Mouse (Mus musculus) MEL (cell line): ENCODE measurements around the gene Olfr913. TPM values are rescaled to one million over a fixed set of nuclear protein-coding genes. Genes with fewer than 3 reads are reported as not detected.

Source experiments
- DNase-seq: peaks from one replicate; pipeline ENCODE4 v3.0.0; 2011; ENCODE audit warnings: low read depth, low spot score
- H3K27ac ChIP-seq: 2 replicates; pipeline ENCODE4 v1.5.1; 2012; ENCODE audit warnings: low read depth, mild to moderate bottlenecking, control low read depth, low read length, moderate library complexity; ENCODE audit not compliant: control insufficient read depth
- H3K27me3 ChIP-seq, 2 experiments: fragments of 150-350 bp in 1 of 2; sonication (generic) in 1 of 2; 2 replicates each; pipeline ENCODE4 v1.6.1; 2012; ENCODE audit warnings: low read length in 2 of 2, mild to moderate bottlenecking in 2 of 2, improper control_type of control experiment in 1 of 2, moderate library complexity in 1 of 2; ENCODE audit not compliant: insufficient read depth in 2 of 2, control insufficient read depth in 1 of 2
- H3K36me3 ChIP-seq, 2 experiments: 2 replicates each; pipeline ENCODE4 v1.6.1; 2012 to 2014; ENCODE audit warnings: low read length in 2 of 2, improper control_type of control experiment in 1 of 2, inconsistent platforms in 1 of 2, mild to moderate bottlenecking in 1 of 2; ENCODE audit not compliant: insufficient read depth in 2 of 2, control insufficient read depth in 1 of 2
- H3K4me1 ChIP-seq, 2 experiments: fragments of 150-350 bp in 1 of 2; sonication (generic) in 1 of 2; 2 replicates each; pipeline ENCODE4 v1.6.1; 2012; ENCODE audit warnings: low read length in 2 of 2, improper control_type of control experiment in 1 of 2, mild to moderate bottlenecking in 1 of 2; ENCODE audit not compliant: insufficient read depth in 2 of 2, control insufficient read depth in 1 of 2
- H3K4me3 ChIP-seq, 2 experiments: fragments of 150-350 bp in 1 of 2; sonication (generic) in 1 of 2; 2 replicates each; pipeline ENCODE4 v1.5.1; 2012; ENCODE audit warnings: low read depth in 2 of 2, low read length in 2 of 2, mild to moderate bottlenecking in 2 of 2, moderate library complexity in 2 of 2, control low read depth in 1 of 2, improper control_type of control experiment in 1 of 2; ENCODE audit not compliant: control insufficient read depth in 1 of 2, insufficient read depth in 1 of 2
- H3K79me2 ChIP-seq: 2 replicates; pipeline ENCODE4 v1.6.1; 2012; ENCODE audit warnings: mild to moderate bottlenecking, low read length, moderate library complexity; ENCODE audit not compliant: control insufficient read depth, poor library complexity, insufficient read depth
- H3K9ac ChIP-seq: 2 replicates; pipeline ENCODE4 v1.6.1; 2012; ENCODE audit warnings: low read depth, mild to moderate bottlenecking, control low read depth, low read length, moderate library complexity; ENCODE audit not compliant: control insufficient read depth, poor library complexity, severe bottlenecking
- H3K9me3 ChIP-seq: fragments of 150-350 bp; sonication (generic); replicated peaks from 2 replicates; pipeline ENCODE4 v1.6.1; 2012; ENCODE audit warnings: mild to moderate bottlenecking, low read length, improper control_type of control experiment, moderate library complexity; ENCODE audit not compliant: insufficient read depth
- BHLHE40 ChIP-seq: IDR thresholded peaks from 2 replicates; pipeline ENCODE4 v1.6.1; 2012; ENCODE audit warnings: low read depth, mild to moderate bottlenecking, inconsistent platforms, low read length, improper control_type of control experiment, borderline replicate concordance
- CHD1 ChIP-seq: IDR thresholded peaks from 2 replicates; pipeline ENCODE4 v1.6.1; 2012; ENCODE audit warnings: low read depth, mild to moderate bottlenecking, inconsistent platforms, low read length, improper control_type of control experiment
- CHD2 ChIP-seq: IDR thresholded peaks from 2 replicates; pipeline ENCODE4 v1.6.1; 2011; ENCODE audit warnings: low read length, improper control_type of control experiment
- EP300 ChIP-seq, 2 experiments: IDR thresholded peaks; 2 replicates each; pipeline ENCODE4 v1.6.1; 2011; ENCODE audit warnings: improper control_type of control experiment in 2 of 2, low read length in 2 of 2, low read depth in 1 of 2, mild to moderate bottlenecking in 1 of 2
- HCFC1 ChIP-seq: IDR thresholded peaks from 2 replicates; pipeline ENCODE4 v1.6.1; 2012; ENCODE audit warnings: low read depth, mild to moderate bottlenecking, inconsistent platforms, low read length, improper control_type of control experiment, moderate library complexity
- JUND ChIP-seq: IDR thresholded peaks from 2 replicates; pipeline ENCODE4 v1.6.1; 2011; ENCODE audit warnings: low read depth, mild to moderate bottlenecking, improper control_type of control experiment, low read length
- MAFK ChIP-seq: IDR thresholded peaks from 2 replicates; pipeline ENCODE4 v1.6.1; 2011; ENCODE audit warnings: low read depth, mild to moderate bottlenecking, low read length, improper control_type of control experiment, borderline replicate concordance
- MAX ChIP-seq: IDR thresholded peaks from 2 replicates; pipeline ENCODE4 v1.6.1; 2011; ENCODE audit warnings: low read length, improper control_type of control experiment
- MAZ ChIP-seq: IDR thresholded peaks from 2 replicates; pipeline ENCODE4 v1.6.1; 2012; ENCODE audit warnings: low read depth, mild to moderate bottlenecking, inconsistent platforms, low read length, improper control_type of control experiment
- MXI1 ChIP-seq: IDR thresholded peaks from 2 replicates; pipeline ENCODE4 v1.6.1; 2011; ENCODE audit warnings: mild to moderate bottlenecking, low read depth, low read length, improper control_type of control experiment
- MYC ChIP-seq: IDR thresholded peaks from 2 replicates; pipeline ENCODE4 v1.6.1; 2011; ENCODE audit warnings: low read depth, mild to moderate bottlenecking, low read length, improper control_type of control experiment, moderate library complexity
- NELFE ChIP-seq: IDR thresholded peaks from 2 replicates; pipeline ENCODE4 v1.6.1; 2011; ENCODE audit warnings: low read depth, low read length, improper control_type of control experiment
- POLR2A ChIP-seq, 2 experiments: IDR thresholded peaks; 2 replicates each; pipeline ENCODE4 v1.6.1; 2011 to 2012; ENCODE audit warnings: low read length in 2 of 2, mild to moderate bottlenecking in 2 of 2, control low read depth in 1 of 2, improper control_type of control experiment in 1 of 2, low read depth in 1 of 2, moderate library complexity in 1 of 2; ENCODE audit not compliant: control insufficient read depth in 1 of 2, insufficient read depth in 1 of 2, poor library complexity in 1 of 2
- POLR2AphosphoS2 ChIP-seq: IDR thresholded peaks from 2 replicates; pipeline ENCODE4 v1.6.1; 2011; ENCODE audit warnings: low read length, improper control_type of control experiment
- POLR2AphosphoS5 ChIP-seq: IDR thresholded peaks from 2 replicates; pipeline ENCODE4 v1.6.1; 2012; ENCODE audit warnings: low read depth, borderline replicate concordance, mild to moderate bottlenecking, inconsistent platforms, low read length, moderate library complexity, mixed read lengths
- RCOR1 ChIP-seq: IDR thresholded peaks from 2 replicates; pipeline ENCODE4 v1.6.1; 2012; ENCODE audit warnings: low read depth, mild to moderate bottlenecking, inconsistent platforms, low read length, improper control_type of control experiment
- SIN3A ChIP-seq: IDR thresholded peaks from 2 replicates; pipeline ENCODE4 v1.6.1; 2012; ENCODE audit warnings: low read length, improper control_type of control experiment, inconsistent platforms
- SMC3 ChIP-seq: IDR thresholded peaks from 2 replicates; pipeline ENCODE4 v1.6.1; 2011; ENCODE audit warnings: low read depth, low read length, improper control_type of control experiment
- TAL1 ChIP-seq: IDR thresholded peaks from 2 replicates; pipeline ENCODE4 v1.6.1; 2012; ENCODE audit warnings: mild to moderate bottlenecking, inconsistent platforms, low read length, moderate library complexity, mixed read lengths
- TBP ChIP-seq: IDR thresholded peaks from 2 replicates; pipeline ENCODE4 v1.8.0; 2011; ENCODE audit warnings: low read depth, low read length, improper control_type of control experiment
- TCF12 ChIP-seq: IDR thresholded peaks from 2 replicates; pipeline ENCODE4 v1.6.1; 2014; ENCODE audit warnings: low read depth, mild to moderate bottlenecking, inconsistent platforms, low read length, improper control_type of control experiment, moderate library complexity
- USF1 ChIP-seq: IDR thresholded peaks from 2 replicates; pipeline ENCODE4 v1.6.1; 2014; ENCODE audit warnings: low read depth, mild to moderate bottlenecking, inconsistent platforms, low read length, improper control_type of control experiment, moderate library complexity
- ZC3H11A ChIP-seq: IDR thresholded peaks from 2 replicates; pipeline ENCODE4 v1.6.1; 2012; ENCODE audit warnings: low read depth, mild to moderate bottlenecking, inconsistent platforms, low read length, improper control_type of control experiment
- ZKSCAN1 ChIP-seq: IDR thresholded peaks from 2 replicates; pipeline ENCODE4 v1.6.1; 2012; ENCODE audit warnings: low read depth, mild to moderate bottlenecking, inconsistent platforms, low read length, improper control_type of control experiment, moderate library complexity
- ZMIZ1 ChIP-seq: IDR thresholded peaks from 2 replicates; pipeline ENCODE4 v1.6.1; 2012; ENCODE audit warnings: low read depth, mild to moderate bottlenecking, inconsistent platforms, low read length, improper control_type of control experiment, moderate library complexity
- polyA plus RNA-seq, 2 experiments: library from polyadenylated mRNA; stranded (reverse) in 1 of 2; unstranded in 1 of 2; fragments of >175 nt in 1 of 2; fragments of >200 nt in 1 of 2; gene quantifications; 2 replicates each; pipeline versions ENCODE4 v1.2.1 to v1.2.4; 2012; ENCODE audit warnings: low replicate concordance in 2 of 2, low read depth in 1 of 2; ENCODE audit not compliant: insufficient read length in 2 of 2, insufficient read depth in 1 of 2, missing spikeins in 1 of 2
- total RNA-seq: library from RNA; depleted of rRNA; stranded (reverse); fragments of 300-350 nt; gene quantifications from 2 replicates; pipeline ENCODE4 v1.2.3, GENCODE M21; 2012; rRNA removed

Gene Olfr913
- total RNA-seq (not detected in 2 replicates), polyA plus RNA-seq (not detected)

- Histone ChIP-seq H3K9ac (no peak within 1 kb of the TSS), H3K4me3 (no peak within 1 kb of the TSS), H3K4me1 (no peaks in the 10 kb centered on the region), H3K36me3 (no peaks in the 10 kb centered on the region), H3K79me2 (no peaks in the 10 kb centered on the region), H3K9me3 (no peaks in the 10 kb centered on the region), H3K27ac (no peak within 1 kb of the TSS), H3K27me3 (no peaks in the 10 kb centered on the region)
- DNase-seq = no peak
- TF ChIP-seq TAL1 (no peak), ZC3H11A (no peak), NELFE (no peak), CHD1 (no peak), MAFK (no peak), TBP (no peak), POLR2AphosphoS2 (no peak), EP300 (IDR thresholded peaks at IDR 0.05; ENCODE audit: low read depth in 1 of 2, low read length in 2 of 2) (no peak), MAZ (no peak), MAX (no peak), SMC3 (no peak), USF1 (no peak), ZKSCAN1 (no peak), SIN3A (no peak), CHD2 (no peak), BHLHE40 (no peak), POLR2AphosphoS5 (no peak)
These were observed at the start of gene Olfr913 for GRCm38 (mm10) chr9:38592459-38592858. Olfr913 (plus strand) TSS chr9:38592759.

GRCm38 (mm10) chr9:38579878-38580277 is 12.7 kb upstream of the Olfr913 start, which contains the start of gene Olfr912:
Olfr912 (plus strand) TSS chr9:38580178.
- no peaks in the 10 kb centered on the region for H3K36me3 ChIP-seq

More at GRCm38 (mm10) chr9:38579878-38580277, 12.7 kb upstream of the Olfr913 start, which contains the start of gene Olfr912:
- no peaks in the 10 kb centered on the region for H3K4me1 ChIP-seq
- H3K9ac ChIP-seq = no peak within 1 kb of the TSS
- no peak within 1 kb of the TSS for H3K4me3 ChIP-seq
- no peak for TF ChIP-seq HCFC1
- no peak for TF ChIP-seq POLR2AphosphoS5
- TF ChIP-seq BHLHE40 = no peak
- TF ChIP-seq MAZ = no peak
- no peak for TF ChIP-seq MXI1
- TF ChIP-seq ZMIZ1 = no peak
- TF ChIP-seq POLR2A (IDR thresholded peaks at IDR 0.05; ENCODE audit: control insufficient read depth in 1 of 2, insufficient read depth in 1 of 2, low read depth in 1 of 2, low read length in 2 of 2, poor library complexity in 1 of 2) = no peak
- no peak for TF ChIP-seq JUND
- no peak for TF ChIP-seq RCOR1
- no peak for TF ChIP-seq MYC
- TF ChIP-seq TCF12 = no peak
- H3K27ac ChIP-seq = no peak within 1 kb of the TSS
- no peaks in the 10 kb centered on the region for H3K9me3 ChIP-seq
- H3K27me3 ChIP-seq = no peaks in the 10 kb centered on the region
- DNase-seq = no peak
- no peaks in the 10 kb centered on the region for H3K79me2 ChIP-seq
